Mouse (Mus musculus) MEL (cell line): ENCODE data around the gene Apmap. TPM values are rescaled to one million over a fixed set of nuclear protein-coding genes. Genes with fewer than 3 reads are reported as not detected.
A peak's percentile ranks its signal among the peaks of the same experiment; 100 is the strongest.

Experiments used
- DNase-seq: peaks from one replicate; pipeline ENCODE4 v3.0.0; 2011; ENCODE audit warnings: low read depth, low spot score
- H3K27ac ChIP-seq: 2 replicates; pipeline ENCODE4 v1.5.1; 2012; ENCODE audit warnings: low read depth, mild to moderate bottlenecking, control low read depth, low read length, moderate library complexity; ENCODE audit not compliant: control insufficient read depth
- H3K27me3 ChIP-seq, 2 experiments: fragments of 150-350 bp in 1 of 2; sonication (generic) in 1 of 2; 2 replicates each; pipeline ENCODE4 v1.6.1; 2012; ENCODE audit warnings: low read length in 2 of 2, mild to moderate bottlenecking in 2 of 2, improper control_type of control experiment in 1 of 2, moderate library complexity in 1 of 2; ENCODE audit not compliant: insufficient read depth in 2 of 2, control insufficient read depth in 1 of 2
- H3K36me3 ChIP-seq, 2 experiments: 2 replicates each; pipeline ENCODE4 v1.6.1; 2012 to 2014; ENCODE audit warnings: low read length in 2 of 2, improper control_type of control experiment in 1 of 2, inconsistent platforms in 1 of 2, mild to moderate bottlenecking in 1 of 2; ENCODE audit not compliant: insufficient read depth in 2 of 2, control insufficient read depth in 1 of 2
- H3K4me1 ChIP-seq, 2 experiments: fragments of 150-350 bp in 1 of 2; sonication (generic) in 1 of 2; 2 replicates each; pipeline ENCODE4 v1.6.1; 2012; ENCODE audit warnings: low read length in 2 of 2, improper control_type of control experiment in 1 of 2, mild to moderate bottlenecking in 1 of 2; ENCODE audit not compliant: insufficient read depth in 2 of 2, control insufficient read depth in 1 of 2
- H3K4me3 ChIP-seq, 2 experiments: fragments of 150-350 bp in 1 of 2; sonication (generic) in 1 of 2; 2 replicates each; pipeline ENCODE4 v1.5.1; 2012; ENCODE audit warnings: low read depth in 2 of 2, low read length in 2 of 2, mild to moderate bottlenecking in 2 of 2, moderate library complexity in 2 of 2, control low read depth in 1 of 2, improper control_type of control experiment in 1 of 2; ENCODE audit not compliant: control insufficient read depth in 1 of 2, insufficient read depth in 1 of 2
- H3K79me2 ChIP-seq: 2 replicates; pipeline ENCODE4 v1.6.1; 2012; ENCODE audit warnings: mild to moderate bottlenecking, low read length, moderate library complexity; ENCODE audit not compliant: control insufficient read depth, poor library complexity, insufficient read depth
- H3K9ac ChIP-seq: 2 replicates; pipeline ENCODE4 v1.6.1; 2012; ENCODE audit warnings: low read depth, mild to moderate bottlenecking, control low read depth, low read length, moderate library complexity; ENCODE audit not compliant: control insufficient read depth, poor library complexity, severe bottlenecking
- H3K9me3 ChIP-seq: fragments of 150-350 bp; sonication (generic); replicated peaks from 2 replicates; pipeline ENCODE4 v1.6.1; 2012; ENCODE audit warnings: mild to moderate bottlenecking, low read length, improper control_type of control experiment, moderate library complexity; ENCODE audit not compliant: insufficient read depth
- CHD1 ChIP-seq: IDR thresholded peaks from 2 replicates; pipeline ENCODE4 v1.6.1; 2012; ENCODE audit warnings: low read depth, mild to moderate bottlenecking, inconsistent platforms, low read length, improper control_type of control experiment
- CHD2 ChIP-seq: IDR thresholded peaks from 2 replicates; pipeline ENCODE4 v1.6.1; 2011; ENCODE audit warnings: low read length, improper control_type of control experiment
- CTCF ChIP-seq, 3 experiments: IDR thresholded peaks in 2 of 3; conservative IDR thresholded peaks in 1 of 3; 2 replicates each; pipeline ENCODE4 v1.5.1; 2011 to 2012; ENCODE audit warnings: low read length in 3 of 3, low read depth in 2 of 3, mild to moderate bottlenecking in 2 of 3, improper control_type of control experiment in 1 of 3, inconsistent platforms in 1 of 3, mixed read lengths in 1 of 3, moderate library complexity in 1 of 3; ENCODE audit not compliant: control insufficient read depth in 1 of 3, insufficient read depth in 1 of 3, poor library complexity in 1 of 3, severe bottlenecking in 1 of 3
- E2F4 ChIP-seq: IDR thresholded peaks from 2 replicates; pipeline ENCODE4 v1.6.1; 2011; ENCODE audit warnings: low read depth, low read length, improper control_type of control experiment, borderline replicate concordance
- EP300 ChIP-seq, 2 experiments: IDR thresholded peaks; 2 replicates each; pipeline ENCODE4 v1.6.1; 2011; ENCODE audit warnings: improper control_type of control experiment in 2 of 2, low read length in 2 of 2, low read depth in 1 of 2, mild to moderate bottlenecking in 1 of 2
- GATA1 ChIP-seq: IDR thresholded peaks from 2 replicates; pipeline ENCODE4 v1.6.1; 2011; ENCODE audit warnings: low read depth, low read length, improper control_type of control experiment
- KAT2A ChIP-seq: conservative IDR thresholded peaks from 2 replicates; pipeline ENCODE4 v1.6.1; 2012; ENCODE audit warnings: low read depth, low read length, improper control_type of control experiment, inconsistent platforms
- MAFK ChIP-seq: IDR thresholded peaks from 2 replicates; pipeline ENCODE4 v1.6.1; 2011; ENCODE audit warnings: low read depth, mild to moderate bottlenecking, low read length, improper control_type of control experiment, borderline replicate concordance
- MAX ChIP-seq: IDR thresholded peaks from 2 replicates; pipeline ENCODE4 v1.6.1; 2011; ENCODE audit warnings: low read length, improper control_type of control experiment
- MEF2A ChIP-seq: IDR thresholded peaks from 2 replicates; pipeline ENCODE4 v1.6.1; 2014; ENCODE audit warnings: low read depth, mild to moderate bottlenecking, inconsistent platforms, low read length, improper control_type of control experiment; ENCODE audit not compliant: poor library complexity, insufficient replicate concordance, severe bottlenecking; ENCODE audit errors: extremely low read depth
- MXI1 ChIP-seq: IDR thresholded peaks from 2 replicates; pipeline ENCODE4 v1.6.1; 2011; ENCODE audit warnings: mild to moderate bottlenecking, low read depth, low read length, improper control_type of control experiment
- MYB ChIP-seq: IDR thresholded peaks from 2 replicates; pipeline ENCODE4 v1.6.1; 2011; ENCODE audit warnings: mild to moderate bottlenecking, low read depth, low read length, improper control_type of control experiment
- MYC ChIP-seq: IDR thresholded peaks from 2 replicates; pipeline ENCODE4 v1.6.1; 2011; ENCODE audit warnings: low read depth, mild to moderate bottlenecking, low read length, improper control_type of control experiment, moderate library complexity
- NRF1 ChIP-seq: IDR thresholded peaks from 2 replicates; pipeline ENCODE4 v1.6.1; 2014; ENCODE audit warnings: low read depth, mild to moderate bottlenecking, inconsistent platforms, low read length, improper control_type of control experiment, moderate library complexity; ENCODE audit not compliant: poor library complexity, insufficient read depth, severe bottlenecking
- POLR2A ChIP-seq, 2 experiments: IDR thresholded peaks; 2 replicates each; pipeline ENCODE4 v1.6.1; 2011 to 2012; ENCODE audit warnings: low read length in 2 of 2, mild to moderate bottlenecking in 2 of 2, control low read depth in 1 of 2, improper control_type of control experiment in 1 of 2, low read depth in 1 of 2, moderate library complexity in 1 of 2; ENCODE audit not compliant: control insufficient read depth in 1 of 2, insufficient read depth in 1 of 2, poor library complexity in 1 of 2
- POLR2AphosphoS5 ChIP-seq: IDR thresholded peaks from 2 replicates; pipeline ENCODE4 v1.6.1; 2012; ENCODE audit warnings: low read depth, borderline replicate concordance, mild to moderate bottlenecking, inconsistent platforms, low read length, moderate library complexity, mixed read lengths
- SIN3A ChIP-seq: IDR thresholded peaks from 2 replicates; pipeline ENCODE4 v1.6.1; 2012; ENCODE audit warnings: low read length, improper control_type of control experiment, inconsistent platforms
- TBP ChIP-seq: IDR thresholded peaks from 2 replicates; pipeline ENCODE4 v1.8.0; 2011; ENCODE audit warnings: low read depth, low read length, improper control_type of control experiment
- TCF12 ChIP-seq: IDR thresholded peaks from 2 replicates; pipeline ENCODE4 v1.6.1; 2014; ENCODE audit warnings: low read depth, mild to moderate bottlenecking, inconsistent platforms, low read length, improper control_type of control experiment, moderate library complexity
- UBTF ChIP-seq: IDR thresholded peaks from 2 replicates; pipeline ENCODE4 v1.6.1; 2012; ENCODE audit warnings: low read depth, mild to moderate bottlenecking, inconsistent platforms, low read length, improper control_type of control experiment, moderate library complexity, borderline replicate concordance; ENCODE audit not compliant: insufficient read depth
- USF1 ChIP-seq: IDR thresholded peaks from 2 replicates; pipeline ENCODE4 v1.6.1; 2014; ENCODE audit warnings: low read depth, mild to moderate bottlenecking, inconsistent platforms, low read length, improper control_type of control experiment, moderate library complexity
- ZC3H11A ChIP-seq: IDR thresholded peaks from 2 replicates; pipeline ENCODE4 v1.6.1; 2012; ENCODE audit warnings: low read depth, mild to moderate bottlenecking, inconsistent platforms, low read length, improper control_type of control experiment
- ZNF384 ChIP-seq: IDR thresholded peaks from 2 replicates; pipeline ENCODE4 v1.6.1; 2012; ENCODE audit warnings: low read depth, mild to moderate bottlenecking, inconsistent platforms, low read length, improper control_type of control experiment
- polyA plus RNA-seq, 2 experiments: library from polyadenylated mRNA; stranded (reverse) in 1 of 2; unstranded in 1 of 2; fragments of >175 nt in 1 of 2; fragments of >200 nt in 1 of 2; gene quantifications; 2 replicates each; pipeline versions ENCODE4 v1.2.1 to v1.2.4; 2012; ENCODE audit warnings: low replicate concordance in 2 of 2, low read depth in 1 of 2; ENCODE audit not compliant: insufficient read length in 2 of 2, insufficient read depth in 1 of 2, missing spikeins in 1 of 2
- total RNA-seq: library from RNA; depleted of rRNA; stranded (reverse); fragments of 300-350 nt; gene quantifications from 2 replicates; pipeline ENCODE4 v1.2.3, GENCODE M21; 2012

The Apmap gene
- total and polyA plus RNA-seq, 3 experiments: 26.4 to 29.4 TPM; not detected in 1

GRCm38 (mm10) chr2:150570761-150571160, 37.6 kb downstream of the Apmap start (continued):
- TF ChIP-seq ZNF384 (no peak), CTCF (IDR thresholded peaks at IDR 0.05 in 2 of 3, conservative IDR thresholded peaks at IDR 0.05 in 1 of 3; ENCODE audit: control insufficient read depth in 1 of 3, insufficient read depth in 1 of 3, low read depth in 2 of 3, low read length in 3 of 3, poor library complexity in 1 of 3, severe bottlenecking in 1 of 3) (no peak), CHD2 (no peak), MEF2A (no peak), MYB (no peak), MAX (no peak), KAT2A (no peak), POLR2AphosphoS5 (no peak)

- Histone ChIP-seq H3K79me2 (no peaks in the 10 kb centered on the region), H3K4me3 (peak within 1 kb of the TSS; percentile 57 to 58), H3K9me3 (no peaks in the 10 kb centered on the region), H3K36me3 (peaks cover 0 to 23% of the 10 kb centered on the region in 2 experiments; a peak in 2 of 4 replicates), H3K27me3 (no peaks in the 10 kb centered on the region), H3K4me1 (peaks cover 15 to 38% of the 10 kb centered on the region in 2 experiments), H3K27ac (peak within 1 kb of the TSS; percentile 81), H3K9ac (peak within 1 kb of the TSS; percentile 73)
- DNase-seq: peak; percentile 83
- TF ChIP-seq TBP (0 out of 2 replicates have a peak, but pooled peaks have one; percentile 25), EP300 (IDR thresholded peaks at IDR 0.05; ENCODE audit: low read depth in 1 of 2, low read length in 2 of 2) (0 out of 4 replicates have a peak, but pooled peaks of 1 of the 2 experiments have one; percentile 25), E2F4 (no peak), TCF12 (no peak), POLR2A (IDR thresholded peaks at IDR 0.05; ENCODE audit: control insufficient read depth in 1 of 2, insufficient read depth in 1 of 2, low read depth in 1 of 2, low read length in 2 of 2, poor library complexity in 1 of 2) (peak in 1 of 2 experiments; percentile 23; a peak in 1 of 4 replicates), ZNF384 (no peak), MAX (peak; percentile 92), SIN3A (peak; percentile 19; the same call in 1 of the 2 replicates), UBTF (no peak), ZC3H11A (no peak), MYC (peak; percentile 71; the same call in 1 of the 2 replicates), NRF1 (no peak), CHD1 (no peak; the same call in 1 of the 2 replicates), MXI1 (peak; percentile 15; the same call in 1 of the 2 replicates), GATA1 (peak; percentile 32; the same call in 1 of the 2 replicates), USF1 (peak; percentile 65; the same call in 1 of the 2 replicates), MAFK (no peak)
These were observed 38.3 kb downstream of the Apmap start, which contains the start of gene Cst7 for GRCm38 (mm10) chr2:150569847-150570590. TSS of gene Cst7 (plus strand) at chr2:150570415.
